Mouse (Mus musculus) ES-Bruce4 (cell line): Measurements from ENCODE around the gene Adamts20.

Experiments
- CTCF ChIP-seq: IDR thresholded peaks from one replicate; pipeline ENCODE4 v1.8.1; 2011; ENCODE audit warnings: low read depth, low read length
- EP300 ChIP-seq: IDR thresholded peaks from 2 replicates; pipeline ENCODE4 v1.6.1; 2011; ENCODE audit warnings: low read depth, low read length; ENCODE audit not compliant: insufficient read depth

DNA sequence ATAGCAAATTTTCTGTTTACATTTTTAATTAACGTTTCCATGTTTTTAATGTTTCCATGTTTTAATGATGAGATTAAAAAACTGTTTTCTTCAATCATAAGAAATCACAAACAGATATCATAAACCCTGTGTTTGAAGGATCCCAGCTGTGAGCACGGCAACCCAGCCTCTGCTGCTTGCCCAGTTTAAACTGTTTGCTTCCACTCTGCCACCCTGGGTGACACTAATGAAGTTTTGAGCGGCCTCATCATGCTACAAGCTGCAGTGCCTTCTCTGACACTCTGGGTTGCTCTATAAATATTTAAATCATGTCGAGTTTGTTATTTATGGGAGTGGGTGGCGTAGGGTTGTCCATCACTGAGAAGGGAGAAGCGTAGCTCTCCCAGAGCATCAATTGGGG is 44.7 kb downstream of the Adamts20 start:
- TF ChIP-seq CTCF (no peak), EP300 (no peak)
